Mouse (Mus musculus) left cerebral cortex, adult 11 months (tissue): ENCODE measurements at regions not wholly inside any gene's neighbourhood (a gene's known extent, or its start where the extent isn't known, plus 50 kb on each side); places are given as distances from the start of the nearest gene placed in this dataset.

Experiments
- DNase-seq: peaks from one replicate; pipeline ENCODE4 v3.0.0; 2022; ENCODE audit warnings: low spot score

DNA sequence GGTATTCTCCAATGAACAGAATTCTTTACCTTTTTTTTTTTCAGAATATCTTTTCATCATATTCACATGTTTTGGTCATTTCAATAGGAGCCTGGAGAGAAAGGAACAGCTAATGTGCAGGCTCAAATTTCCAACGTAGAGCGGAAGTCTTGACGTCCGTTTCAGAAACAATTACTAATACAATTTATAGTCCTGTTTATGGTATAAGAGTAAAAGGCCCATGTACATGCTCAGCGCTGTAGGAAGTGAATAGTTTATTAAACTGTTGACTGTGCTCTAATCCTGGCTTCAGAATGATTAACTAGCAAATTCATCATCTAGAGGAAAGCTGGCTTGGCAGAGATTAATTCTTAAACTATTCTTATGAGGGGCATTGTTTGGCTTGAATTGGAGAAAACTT is 142.1 kb downstream of the Pik3r1 start:
- DNase-seq, result no peak

DNA sequence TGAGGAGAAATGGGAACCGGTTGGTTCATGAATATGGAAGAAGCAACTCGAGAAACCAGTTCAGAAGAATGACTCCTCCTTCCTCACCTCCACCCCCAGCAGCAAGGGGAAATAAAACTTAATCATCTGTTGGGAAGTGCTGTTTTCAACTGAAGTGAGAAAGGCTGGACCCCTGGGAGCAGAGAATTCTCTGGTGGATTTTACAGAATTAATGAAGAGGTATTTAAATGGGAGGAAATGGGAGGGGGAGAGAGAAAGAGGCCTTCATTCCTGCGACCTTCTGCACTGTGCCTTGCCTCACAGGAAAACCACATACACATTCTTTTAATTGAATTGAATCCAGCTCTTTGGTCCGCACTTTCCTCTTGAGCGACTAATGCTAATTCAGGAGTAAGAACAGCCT is 143.8 kb downstream of the Pik3r1 start:
- DNase-seq, result no peak

DNA sequence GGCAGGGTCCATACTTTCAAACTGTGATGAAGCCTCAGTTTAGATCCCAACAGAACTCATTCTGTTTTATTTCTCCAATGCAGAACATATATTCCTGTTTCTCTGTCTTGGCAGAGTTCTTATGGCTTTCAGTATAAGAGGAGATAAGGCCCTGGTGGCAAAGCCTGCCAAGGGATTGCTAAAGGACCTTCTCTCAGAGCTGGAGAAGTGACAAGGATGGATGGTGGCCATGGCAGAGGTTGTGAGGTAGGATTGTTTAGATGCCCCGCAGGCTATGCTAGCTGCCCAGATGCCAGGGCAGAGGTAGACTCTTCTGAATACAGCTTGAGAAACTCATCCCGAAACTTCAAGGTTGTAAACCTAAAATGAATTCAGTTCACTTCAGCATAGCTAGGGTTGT is 145.4 kb downstream of the Pik3r1 start:
- no peak for DNase-seq

DNA sequence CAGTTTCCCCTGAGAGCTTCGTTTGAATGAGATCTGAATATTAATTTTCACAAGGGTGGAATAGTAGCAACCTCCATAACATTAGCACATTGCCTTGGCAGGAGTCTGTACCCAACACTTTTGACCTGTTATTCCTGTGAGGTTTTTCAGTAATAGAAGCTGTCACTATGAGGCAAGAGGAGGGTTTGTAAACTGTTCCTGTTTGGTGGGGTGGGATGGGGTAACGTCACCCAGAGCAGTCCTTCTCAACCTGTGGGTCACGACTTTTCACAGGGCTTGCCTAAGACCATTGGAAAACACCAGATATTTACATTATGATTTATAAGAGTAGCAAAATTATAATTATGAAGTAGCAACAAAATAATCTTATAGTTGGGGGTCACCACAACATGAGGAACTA is 147.4 kb downstream of the Pik3r1 start:
- no peak for DNase-seq

DNA sequence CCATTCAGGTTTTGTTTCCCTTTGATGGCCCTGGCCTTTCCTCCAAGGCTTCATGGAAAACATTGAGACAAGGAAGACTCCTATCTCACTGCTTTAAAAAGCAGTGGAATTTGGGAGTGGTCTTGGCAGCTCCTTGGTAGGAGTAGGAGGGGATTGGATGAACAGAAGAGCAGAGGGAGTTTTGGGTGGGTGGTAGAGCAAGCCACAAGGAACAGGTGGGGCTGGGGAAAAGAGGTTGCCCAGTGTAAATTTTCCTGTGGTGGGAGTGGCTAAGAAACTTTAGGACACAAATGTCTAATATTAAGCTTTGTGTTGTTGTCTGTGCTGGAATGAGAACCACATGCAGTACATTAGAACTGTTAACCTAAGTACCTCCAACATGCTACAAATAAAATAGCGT is 148.9 kb downstream of the Pik3r1 start:
- no peak for DNase-seq

DNA sequence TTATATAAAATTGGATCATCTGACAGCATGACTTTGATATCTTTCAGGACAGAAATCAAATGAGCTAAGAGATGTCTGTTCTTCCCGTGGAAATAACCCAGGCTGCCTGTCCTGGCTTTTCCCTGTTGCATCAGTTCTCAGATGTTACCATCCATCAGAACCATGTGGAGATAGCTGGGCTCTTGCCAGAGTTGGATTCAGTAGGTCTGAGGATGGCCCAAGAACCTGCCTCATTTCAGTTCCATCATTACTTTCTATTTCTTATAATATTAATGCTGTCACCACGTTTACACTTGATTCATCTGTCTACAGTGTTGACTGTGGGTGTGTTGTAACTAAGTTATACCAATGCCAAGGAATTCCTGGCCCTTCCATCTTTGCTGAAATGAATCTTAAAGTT is 155.2 kb downstream of the Pik3r1 start:
- DNase-seq, result no peak

DNA sequence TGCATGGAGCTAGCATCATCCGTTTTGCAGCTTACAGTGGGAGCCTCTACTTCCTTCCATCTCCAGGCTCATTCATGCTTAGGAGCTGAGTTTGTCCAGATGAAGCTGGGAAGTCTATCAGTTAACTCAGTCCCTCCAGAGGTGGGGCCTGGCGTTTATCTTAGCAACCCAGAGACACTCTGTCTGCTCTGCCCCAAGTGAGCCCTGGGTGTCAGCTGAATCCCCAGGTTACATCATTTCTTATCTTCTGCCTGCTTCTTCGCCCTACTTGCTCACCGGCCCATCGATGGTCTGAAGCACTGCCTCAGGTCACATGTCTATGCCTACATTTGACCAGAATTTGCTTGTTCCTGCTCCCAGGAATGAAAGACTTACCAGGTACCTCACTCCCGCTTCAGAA is 156.3 kb downstream of the Pik3r1 start:
- no peak for DNase-seq

DNA sequence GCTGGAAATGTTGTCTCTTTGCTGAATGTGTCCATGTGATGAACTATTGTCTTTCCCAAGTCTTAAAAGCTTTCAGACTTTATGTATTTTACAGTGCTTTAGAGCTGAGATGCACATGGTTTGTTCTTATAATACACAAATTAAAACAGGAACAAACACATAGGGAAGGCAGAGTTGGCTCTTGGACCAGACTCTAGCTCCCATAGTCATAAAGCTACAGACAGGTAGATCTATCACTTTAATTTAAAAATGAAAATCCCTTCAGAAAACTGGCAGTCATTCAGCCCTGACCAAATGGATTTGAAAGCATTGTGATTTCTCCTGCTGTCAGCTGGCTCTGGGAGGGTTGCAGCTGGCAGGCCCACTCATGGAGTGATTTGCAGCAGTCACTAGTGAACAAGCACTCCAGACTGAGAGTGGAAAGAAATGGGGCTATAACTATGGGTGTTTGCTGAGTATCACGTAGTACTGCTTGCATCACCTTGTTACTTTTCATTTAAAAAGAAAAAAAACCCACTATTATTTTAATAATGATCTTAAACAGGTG is 161.8 kb downstream of the Pik3r1 start:
- DNase-seq, result no peak

DNA sequence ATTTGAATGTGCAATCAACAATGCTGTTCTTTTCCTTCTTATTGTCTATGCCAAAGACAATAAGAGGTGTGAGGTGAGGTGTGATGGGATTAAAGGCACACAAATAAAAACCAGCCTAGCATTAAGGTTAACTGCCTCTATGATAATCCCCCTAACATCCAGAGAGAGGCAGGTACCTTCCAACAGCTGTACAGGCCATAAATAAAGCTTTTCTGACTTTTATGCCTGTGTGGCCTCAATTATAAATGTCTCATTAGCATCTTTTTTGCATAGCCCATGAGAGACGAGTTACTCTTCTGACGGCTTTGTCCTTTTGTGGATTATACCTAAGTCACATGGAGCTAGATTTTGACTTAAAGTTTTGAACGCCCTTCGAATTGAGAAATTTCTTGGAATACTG is 162.3 kb downstream of the Pik3r1 start:
- no peak for DNase-seq

DNA sequence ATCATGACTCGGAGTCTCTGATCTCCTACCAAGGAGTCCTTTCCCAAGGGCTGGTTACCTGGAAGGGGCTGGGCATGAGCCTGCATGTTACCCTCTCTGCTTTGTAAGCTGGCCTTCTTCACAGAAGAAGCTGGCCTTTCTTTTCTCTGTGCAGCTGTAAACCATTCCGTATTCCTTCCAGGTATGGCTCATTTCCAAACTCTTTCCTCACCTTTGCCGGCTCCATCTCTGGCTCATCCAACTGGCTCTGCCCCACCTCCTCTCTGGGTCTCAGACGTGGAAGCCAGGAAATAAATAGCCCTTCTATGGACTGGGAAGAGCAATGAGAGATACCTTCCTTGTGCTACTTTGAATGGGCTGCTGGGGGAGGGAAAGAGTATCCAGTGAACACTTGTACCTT is 163.0 kb downstream of the Pik3r1 start:
- DNase-seq, result no peak

DNA sequence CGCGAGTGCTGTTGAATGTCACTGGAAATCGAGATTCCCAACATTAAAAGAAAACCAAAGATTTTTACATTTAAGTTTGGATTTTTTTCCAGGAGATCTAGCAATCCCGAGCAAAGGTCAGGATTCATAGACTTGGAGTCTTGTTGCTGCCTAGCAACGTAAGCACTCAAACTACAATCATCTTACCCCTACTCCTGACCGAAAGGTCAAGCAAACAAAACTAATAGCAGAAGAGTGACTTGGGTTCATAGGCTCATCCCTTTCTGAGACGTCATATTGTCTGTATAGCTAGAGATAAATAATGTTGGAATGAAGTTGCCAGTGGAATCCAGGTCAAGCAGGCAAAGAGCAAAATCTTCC is 169.9 kb downstream of the Pik3r1 start:
- no peak for DNase-seq

DNA sequence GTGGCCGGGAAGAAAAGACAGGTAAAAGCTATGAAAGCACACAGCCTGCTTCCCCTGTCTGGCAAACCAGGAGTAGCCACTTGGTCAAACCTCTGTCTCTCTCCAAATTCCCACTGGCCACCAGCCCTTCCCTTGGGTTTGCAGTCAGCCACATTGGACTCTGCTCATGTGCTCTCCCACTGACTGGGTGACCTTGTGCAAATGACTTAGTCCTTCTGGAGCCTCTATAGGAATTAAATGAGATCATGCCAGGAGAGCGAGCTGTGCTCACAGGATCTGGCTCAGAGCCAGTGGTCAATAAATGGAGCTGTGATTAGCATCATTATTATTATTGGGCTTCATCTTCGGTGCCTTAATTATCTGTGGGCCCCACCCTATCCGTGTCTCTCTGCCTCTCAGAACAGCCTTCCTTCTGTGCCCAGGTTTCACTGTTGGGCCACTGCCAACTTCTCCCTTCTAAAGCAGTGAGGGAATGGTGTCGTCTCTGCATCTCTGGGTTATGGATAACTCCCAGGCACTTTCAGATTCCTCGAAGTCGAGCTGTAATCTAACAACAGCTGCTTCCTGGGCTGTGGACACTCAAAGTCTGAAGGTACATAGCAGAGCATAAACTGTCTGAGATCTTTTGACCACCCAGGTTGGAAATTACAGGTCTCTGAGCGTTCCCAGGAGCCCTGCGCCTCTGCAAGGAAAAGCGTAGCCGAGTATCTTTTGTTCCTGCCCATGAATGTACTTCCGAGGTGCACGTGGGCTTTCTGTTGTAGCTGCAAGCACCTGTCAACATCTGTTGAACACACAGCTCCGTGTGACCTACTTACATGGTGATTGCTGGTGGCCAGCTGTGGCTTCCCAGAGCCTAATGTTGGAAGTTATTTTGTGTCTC is 170.5 kb downstream of the Pik3r1 start:
- no peak for DNase-seq

DNA sequence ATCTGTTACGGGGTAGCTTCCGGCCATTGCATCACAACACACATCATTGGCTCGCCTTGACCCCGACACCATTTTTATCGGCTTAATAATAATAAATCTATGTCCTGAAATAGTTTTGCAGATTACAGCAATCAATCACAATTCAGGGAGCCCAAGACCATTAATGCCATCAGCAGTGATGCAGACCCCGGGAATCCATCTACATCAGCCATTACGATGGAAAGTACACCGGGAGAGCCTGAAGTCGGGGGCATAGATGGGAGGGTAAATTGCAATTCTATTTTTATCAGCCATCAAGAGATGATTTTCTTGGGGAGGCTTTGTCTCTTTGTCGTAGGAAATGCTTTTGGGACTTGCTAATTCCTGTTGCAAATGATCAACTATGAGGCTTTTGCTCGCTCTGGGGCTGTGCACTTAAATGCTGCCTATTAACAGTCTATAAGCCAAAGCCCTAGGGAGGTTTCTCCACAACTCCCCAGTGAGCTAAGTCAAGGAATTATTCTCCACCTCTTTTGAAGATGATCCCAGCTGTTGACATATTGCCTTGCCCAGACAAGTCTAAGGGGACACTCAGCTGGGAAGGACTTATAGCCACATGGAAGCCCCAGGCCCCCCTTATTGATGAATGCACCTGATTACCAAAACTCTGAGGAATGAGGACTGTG is 173.4 kb downstream of the Pik3r1 start:
- no peak for DNase-seq

DNA sequence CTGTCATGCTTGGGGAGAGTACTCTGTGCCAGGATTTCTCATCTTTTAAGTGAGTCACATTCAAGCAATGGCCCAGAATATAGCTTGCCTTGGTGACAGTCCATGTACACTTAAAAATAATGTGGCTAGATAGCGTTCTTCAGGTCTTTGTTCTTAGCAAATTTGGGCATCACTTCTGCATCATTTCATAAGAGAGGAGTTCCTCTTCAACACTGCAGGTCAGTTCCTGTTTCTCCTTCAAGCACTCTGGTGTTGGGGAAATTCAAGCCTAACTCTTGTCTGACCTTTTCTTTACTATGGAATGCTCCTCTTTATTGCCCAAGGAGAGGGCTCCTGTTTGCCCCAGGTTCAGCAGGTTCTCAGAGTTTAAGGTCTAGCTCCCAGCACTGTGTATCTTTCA is 175.7 kb downstream of the Pik3r1 start:
- no peak for DNase-seq

DNA sequence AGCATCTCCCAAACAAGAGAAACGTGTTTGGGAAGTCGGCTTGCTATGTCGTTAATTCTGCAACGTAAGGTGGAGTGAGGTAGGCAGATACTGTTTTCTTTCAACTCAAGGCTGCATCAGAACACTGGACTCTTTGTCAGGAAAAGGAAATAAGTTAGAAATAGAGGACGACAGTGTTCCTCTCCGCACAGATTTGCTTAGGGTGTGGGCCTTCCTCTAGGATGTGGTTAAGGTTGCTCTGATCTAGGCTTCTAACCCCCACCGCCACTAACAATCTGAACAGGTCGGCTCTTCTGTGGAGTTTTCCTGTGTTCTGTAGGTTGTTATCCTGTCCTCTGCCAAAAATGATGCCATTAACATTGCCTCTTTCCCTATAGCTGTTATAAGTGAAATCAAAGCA is 179.1 kb downstream of the Pik3r1 start:
- DNase-seq, result no peak

DNA sequence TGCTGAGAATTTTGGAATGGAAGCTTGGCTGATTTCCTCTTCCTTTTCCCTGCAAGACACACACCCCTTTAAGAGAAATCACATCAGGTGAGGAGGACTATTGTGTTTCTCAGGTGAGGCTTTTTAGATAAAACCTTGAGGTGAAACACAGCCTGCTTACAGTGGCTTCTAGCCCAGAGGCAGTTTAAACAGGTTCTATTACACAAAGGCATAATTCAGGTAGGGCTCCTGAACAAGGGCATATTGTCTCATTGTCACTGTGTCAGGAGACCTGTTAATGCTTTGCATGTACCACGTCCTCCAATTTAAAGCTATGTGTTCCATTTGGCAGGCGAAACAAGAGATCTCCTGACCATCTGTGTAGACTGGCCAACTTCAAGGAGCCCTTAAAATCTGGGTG is 181.2 kb downstream of the Pik3r1 start:
- DNase-seq, result no peak

DNA sequence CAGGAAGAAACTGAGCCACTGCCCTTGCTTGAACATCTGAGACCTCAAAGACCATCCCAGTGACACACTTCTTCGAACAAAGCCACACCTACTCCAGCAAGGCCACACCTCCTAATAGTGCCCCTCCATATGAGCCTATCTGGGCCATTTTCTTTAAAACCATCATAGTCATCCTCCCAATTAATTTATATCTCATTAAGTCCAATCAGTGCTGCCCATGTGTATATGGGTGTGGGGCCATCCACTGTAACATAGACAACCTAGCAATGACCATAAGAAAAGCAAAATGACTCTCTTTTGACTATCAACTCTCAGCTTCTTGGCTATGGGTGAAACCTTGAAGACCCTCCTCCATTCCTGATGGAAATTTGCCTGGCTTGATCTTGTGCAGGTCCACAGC is 191.5 kb downstream of the Pik3r1 start:
- no peak for DNase-seq

DNA sequence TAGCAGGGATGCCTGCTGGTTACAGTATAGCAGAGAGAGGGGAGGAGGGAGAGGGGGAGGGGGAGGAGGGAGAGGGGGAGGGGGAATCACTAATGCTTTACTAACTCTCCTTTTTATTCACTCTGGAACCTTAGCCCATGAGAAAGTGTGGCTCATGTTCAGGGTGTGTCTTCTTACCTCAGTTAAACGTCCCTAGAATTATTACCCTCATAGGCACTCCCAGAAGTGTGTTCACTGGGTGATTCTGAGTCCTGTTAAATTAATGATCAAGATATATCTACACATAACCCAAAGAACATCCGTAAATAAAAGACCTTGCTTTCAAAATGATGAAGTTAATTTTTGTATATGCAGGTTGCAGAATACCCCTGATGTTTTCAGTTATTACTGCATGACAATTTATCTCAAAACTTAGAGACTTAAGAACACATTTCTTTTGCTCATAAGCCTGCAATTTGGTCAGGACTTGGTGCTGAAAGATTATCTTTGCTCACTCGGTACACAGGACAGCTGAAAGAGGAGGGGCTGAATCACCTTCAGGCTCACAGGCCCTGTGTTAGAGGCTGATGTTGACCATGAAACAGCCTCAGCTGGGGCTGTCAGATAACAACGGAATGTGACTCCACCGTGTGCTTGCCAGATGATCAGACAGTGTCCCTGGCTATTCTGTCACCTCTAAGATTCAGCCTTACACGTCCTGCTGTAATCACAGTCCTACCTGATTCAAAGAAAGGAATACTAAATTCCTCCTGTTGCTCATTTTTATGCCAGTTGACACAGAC is 195.0 kb downstream of the Pik3r1 start:
- DNase-seq, result no peak

DNA sequence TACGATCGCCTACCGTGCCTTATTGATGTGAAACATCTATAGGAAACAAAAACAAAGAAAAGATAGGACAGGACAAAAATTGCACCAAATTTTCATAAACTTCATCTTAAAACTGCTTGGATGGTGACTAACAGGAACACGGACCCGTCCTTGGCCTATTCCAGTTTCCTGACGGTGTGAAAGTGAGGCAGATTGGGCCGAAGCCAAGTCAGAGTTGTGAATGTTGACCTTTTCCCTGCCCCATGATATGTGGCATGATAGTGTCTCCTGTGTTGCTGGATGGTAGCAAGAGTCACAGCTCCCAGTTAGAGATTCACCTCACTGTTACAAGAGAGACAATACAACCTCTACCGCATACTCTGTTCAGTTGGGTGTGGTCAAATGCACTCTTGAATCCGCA is 195.8 kb downstream of the Pik3r1 start:
- DNase-seq, result no peak

DNA sequence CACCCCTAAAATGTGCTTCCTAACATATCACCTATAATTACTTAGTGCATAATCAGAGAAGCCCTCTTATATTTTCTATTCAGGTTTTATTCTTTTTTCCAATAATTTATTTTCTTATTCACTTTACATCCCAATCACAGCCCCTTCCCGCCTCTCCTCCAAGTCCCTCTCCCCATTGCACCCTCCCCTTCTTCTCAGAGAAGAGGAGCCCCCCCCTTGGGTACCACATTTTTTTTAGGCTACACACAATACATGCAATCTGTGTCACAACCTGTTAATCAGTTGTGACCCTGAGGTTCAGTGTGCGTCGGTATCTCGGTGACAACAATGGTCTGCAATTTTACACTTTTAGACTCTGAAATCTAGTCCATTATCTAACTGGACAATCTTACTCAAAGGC is 198.0 kb downstream of the Pik3r1 start:
- DNase-seq, result no peak

DNA sequence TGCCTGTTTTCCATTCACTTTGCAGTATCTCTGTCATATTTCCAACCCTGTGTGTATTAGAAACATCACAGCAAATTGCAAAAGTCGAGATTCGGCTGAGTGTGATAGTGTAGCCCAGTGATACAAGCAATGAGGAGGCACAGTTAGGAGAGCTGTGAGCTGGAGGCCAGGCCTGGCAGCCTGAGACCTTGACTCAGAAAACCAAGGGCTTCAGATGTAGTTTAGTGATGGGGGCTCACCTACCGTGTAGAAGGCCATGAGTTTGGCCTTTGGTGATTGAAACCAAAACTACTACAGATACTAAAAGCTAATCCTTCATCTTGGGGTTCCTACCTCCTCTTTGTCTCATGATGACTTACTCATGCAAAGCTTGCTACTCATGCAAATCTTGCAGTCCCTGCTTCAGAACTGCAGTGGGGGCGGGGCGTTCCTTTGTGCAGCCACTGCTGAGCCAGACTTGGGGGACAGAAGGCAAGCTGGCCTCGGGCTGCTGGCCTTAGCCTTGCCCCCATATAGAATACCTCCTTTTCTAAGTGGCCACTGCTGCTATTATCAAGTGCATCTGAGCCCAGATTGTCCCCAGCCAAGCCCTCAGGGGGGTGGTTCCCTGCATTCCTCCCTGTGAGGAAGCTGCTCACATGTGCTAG is 198.9 kb downstream of the Pik3r1 start:
- DNase-seq, result no peak

DNA sequence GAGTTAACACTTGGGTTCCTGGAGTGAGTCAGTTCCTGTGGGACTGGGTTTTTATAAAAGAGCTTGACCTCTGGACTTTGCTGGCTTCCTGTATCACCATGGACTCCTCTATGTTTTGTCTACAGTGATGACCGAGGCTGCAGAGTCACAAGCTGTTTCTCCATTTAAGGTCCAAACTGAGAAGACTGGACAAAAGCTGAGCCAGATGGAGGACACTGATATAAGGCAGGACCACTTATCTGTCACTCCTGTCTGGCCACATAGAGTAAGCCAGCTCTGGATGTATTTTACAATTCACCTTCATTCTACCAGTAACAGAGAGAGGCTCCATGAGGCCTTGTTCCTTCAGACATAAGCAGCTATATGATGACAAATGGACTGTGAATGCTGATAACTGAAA is 202.7 kb downstream of the Pik3r1 start:
- DNase-seq, result no peak
